Mouse (Mus musculus) liver, adult 2 months (tissue): ENCODE results near the gene BC049352. TPM values are rescaled to one million over a fixed set of nuclear protein-coding genes. Genes with fewer than 3 reads are reported as not detected.

Experiments used
- DNase-seq: peaks from one replicate; pipeline ENCODE4 v3.0.0-alpha.2; 2011; ENCODE audit warnings: low read depth, low spot score; ENCODE audit errors: extremely low read depth
- H3K27ac ChIP-seq: fragments of 200-500 bp; replicated peaks from 2 replicates; pipeline ENCODE4 v1.5.1; 2012; ENCODE audit warnings: low read depth, mild to moderate bottlenecking, control low read depth, inconsistent platforms, low read length; ENCODE audit not compliant: insufficient read depth
- H3K27me3 ChIP-seq: fragments of 200-500 bp; 2 replicates; pipeline ENCODE4 v1.6.1; 2012; ENCODE audit warnings: mild to moderate bottlenecking, moderate library complexity, low read length, inconsistent platforms; ENCODE audit not compliant: control insufficient read depth, insufficient read depth
- H3K36me3 ChIP-seq: fragments of 200-500 bp; 2 replicates; pipeline ENCODE4 v1.6.1; 2012; ENCODE audit warnings: low read length, inconsistent platforms; ENCODE audit not compliant: control insufficient read depth, insufficient read depth
- H3K4me1 ChIP-seq: fragments of 200-500 bp; 2 replicates; pipeline ENCODE4 v1.6.1; 2011; ENCODE audit warnings: low read length; ENCODE audit not compliant: control insufficient read depth, insufficient read depth
- H3K4me3 ChIP-seq: fragments of 200-500 bp; 2 replicates; pipeline ENCODE4 v1.5.1; 2011; ENCODE audit warnings: low read depth, mild to moderate bottlenecking, control low read depth, low read length, moderate library complexity; ENCODE audit not compliant: insufficient read depth
- H3K79me2 ChIP-seq: fragments of 200-500 bp; 2 replicates; pipeline ENCODE4 v1.6.1; 2012; ENCODE audit warnings: inconsistent platforms, mild to moderate bottlenecking, low read length, moderate library complexity; ENCODE audit not compliant: control insufficient read depth, insufficient read depth
- H3K9ac ChIP-seq: fragments of 200-500 bp; 2 replicates; pipeline ENCODE4 v1.6.1; 2012; ENCODE audit warnings: low read depth, mild to moderate bottlenecking, control low read depth, inconsistent platforms, low read length
- CTCF ChIP-seq: fragments of 200-500 bp; IDR thresholded peaks from 2 replicates; pipeline ENCODE4 v1.5.1; 2011; ENCODE audit warnings: low read depth, low read length, control low read depth
- POLR2A ChIP-seq: fragments of 200-500 bp; IDR thresholded peaks from 2 replicates; pipeline ENCODE4 v1.6.1; 2011; ENCODE audit warnings: low read length, control low read depth; ENCODE audit not compliant: insufficient read depth; ENCODE audit errors: extremely low read depth
- WGBS: fragments of 180-500 bp; shearing (Covaris S2); methylation state at CpG from one replicate; pipeline ENCODE4 v1.1.7; 2018; 5-methylcytosine and 5-hydroxymethylcytosine counted together
- polyA plus RNA-seq: library from polyadenylated mRNA; depleted of rRNA; stranded (reverse); fragments of >200 nt; gene quantifications from 2 replicates; pipeline ENCODE4 v1.2.3, GENCODE M21; 2012
- total RNA-seq: library from RNA; depleted of rRNA; stranded (reverse); fragments of >200 nt; gene quantifications from 2 replicates; pipeline ENCODE4 v1.2.3, GENCODE M21; 2014

Gene BC049352
- total and polyA plus RNA-seq, 2 experiments: 0.17 to 0.55 TPM

DNA sequence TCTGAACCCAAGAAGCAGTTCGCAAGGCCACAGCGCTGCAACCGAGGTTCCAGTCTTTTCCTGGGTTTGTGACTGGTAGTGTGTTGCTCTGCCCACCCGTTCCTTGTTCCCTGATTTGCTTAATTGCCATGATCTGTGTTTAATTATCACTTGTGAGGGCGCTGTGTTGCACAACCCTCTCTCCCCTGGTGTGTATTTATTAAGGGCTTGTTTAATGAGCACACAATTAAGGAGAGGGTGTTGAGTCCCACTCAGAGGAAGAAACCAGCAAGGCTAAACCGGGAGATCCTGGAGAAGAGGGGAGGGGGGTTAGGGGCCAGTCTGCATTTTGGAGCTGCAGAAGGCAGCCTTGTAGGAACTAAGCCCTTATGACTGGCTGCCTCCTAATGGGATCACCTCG, 40.9 kb upstream of the BC049352 start:
- Histone ChIP-seq H3K9ac (no peak overlapping the region), H3K27ac (no peak overlapping the region), H3K36me3 (no peaks in the 10 kb centered on the region), H3K79me2 (no peaks in the 10 kb centered on the region), H3K4me3 (no peak overlapping the region), H3K4me1 (no peaks in the 10 kb centered on the region), H3K27me3 (peaks cover 20% of the 10 kb centered on the region)
- WGBS: 76% methylated on average over 7 of the region's 7 CpGs
- TF ChIP-seq POLR2A (no peak), CTCF (no peak)
- DNase-seq: no peak

DNA sequence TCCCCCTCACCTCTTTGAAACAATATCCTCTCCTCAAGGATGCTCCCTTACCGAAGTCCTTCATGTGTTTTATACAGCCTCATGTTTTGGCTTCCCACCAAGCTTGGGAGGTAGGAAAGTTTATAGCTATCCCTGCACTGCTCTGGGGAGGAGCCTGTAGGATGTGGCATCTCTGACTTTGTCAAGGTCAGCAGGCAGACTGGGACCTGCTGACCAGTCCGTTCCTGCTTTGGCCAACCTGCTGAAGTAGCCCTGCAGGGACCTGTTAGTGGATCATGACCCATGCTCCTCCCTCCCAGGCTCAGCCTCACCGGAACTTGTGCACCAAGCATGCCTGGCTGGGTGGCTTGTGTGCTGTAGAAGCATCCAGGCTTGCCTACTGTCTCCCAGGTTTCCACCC, 39.1 kb upstream of the BC049352 start:
- Histone ChIP-seq H3K4me3 (no peak overlapping the region), H3K4me1 (no peaks in the 10 kb centered on the region; the same call in 1 of the 2 replicates), H3K9ac (no peak overlapping the region), H3K79me2 (no peaks in the 10 kb centered on the region), H3K27me3 (peaks cover 20% of the 10 kb centered on the region), H3K36me3 (no peaks in the 10 kb centered on the region), H3K27ac (no peak overlapping the region)
- TF ChIP-seq CTCF: no peak
- no peak for TF ChIP-seq POLR2A
- DNase-seq: no peak
- WGBS: 59% methylated on average over 3 of the region's 3 CpGs

GRCm38 (mm10) chr9:45145533-45146266, 36.1 kb upstream of the BC049352 start:
- Histone ChIP-seq H3K4me1 (no peaks in the 10 kb centered on the region; the same call in 1 of the 2 replicates), H3K36me3 (no peaks in the 10 kb centered on the region), H3K27ac (no peak overlapping the region), H3K9ac (no peak overlapping the region), H3K79me2 (no peaks in the 10 kb centered on the region), H3K4me3 (no peak overlapping the region), H3K27me3 (peaks cover 4% of the 10 kb centered on the region; the same call in 1 of the 2 replicates)
- no peak for DNase-seq
- WGBS: 22% methylated on average over 27 of the region's 27 CpGs
- no peak for TF ChIP-seq CTCF
- TF ChIP-seq POLR2A: no peak

DNA sequence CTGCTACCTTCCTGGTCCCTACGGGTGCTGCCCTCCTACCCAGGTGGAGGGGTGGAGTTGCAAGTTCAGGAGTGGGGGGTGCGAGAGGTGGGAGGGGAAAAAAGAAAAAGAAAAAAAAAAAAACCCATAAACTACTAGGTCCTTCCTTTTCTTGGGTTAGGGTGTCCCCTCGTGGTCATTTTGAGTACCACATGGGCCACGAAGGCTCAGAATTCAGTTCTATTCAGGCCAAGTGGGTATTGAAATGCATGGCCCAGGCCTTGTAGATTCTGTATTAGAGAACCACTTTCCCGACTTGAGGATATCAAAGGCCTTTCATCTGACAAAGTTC, 35.6 kb upstream of the BC049352 start:
- peak; percentile 41 for TF ChIP-seq CTCF
- TF ChIP-seq POLR2A: no peak
- 1% methylated on average over 5 of the region's 5 CpGs for WGBS
- no peak overlapping the region for H3K27ac ChIP-seq
- peak; percentile 29 for DNase-seq
- H3K36me3 ChIP-seq: no peaks in the 10 kb centered on the region
- no peaks in the 10 kb centered on the region for H3K79me2 ChIP-seq
- no peaks in the 10 kb centered on the region; the same call in 1 of the 2 replicates for H3K4me1 ChIP-seq
- no peak overlapping the region for H3K4me3 ChIP-seq
- H3K9ac ChIP-seq: no peak overlapping the region
- peaks cover 4% of the 10 kb centered on the region; the same call in 1 of the 2 replicates for H3K27me3 ChIP-seq

- no peaks in the 10 kb centered on the region for H3K27me3 ChIP-seq
These were observed 30.9 kb upstream of the BC049352 start for GRCm38 (mm10) chr9:45150933-45151332.

DNA sequence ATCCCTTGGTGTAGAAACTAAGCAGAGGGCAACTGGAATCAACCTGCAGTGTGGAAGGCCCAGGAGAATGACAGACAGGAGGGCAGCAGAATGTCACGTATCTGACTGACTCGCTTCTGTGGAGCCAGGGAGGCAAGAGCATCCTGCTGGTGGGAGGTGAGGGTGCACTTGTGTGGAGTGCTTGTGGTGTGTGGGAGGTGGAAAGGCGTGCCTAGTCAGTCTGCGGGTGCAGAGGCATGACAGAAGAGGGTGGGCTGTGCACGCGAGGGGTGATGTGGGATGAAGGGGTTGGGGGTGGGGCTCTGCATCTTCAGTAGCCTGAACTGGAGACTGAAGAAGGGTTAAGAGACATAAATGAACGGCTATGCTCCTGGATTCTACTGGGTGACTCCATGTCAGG, 28.4 kb upstream of the BC049352 start:
- Histone ChIP-seq H3K36me3 (no peaks in the 10 kb centered on the region), H3K27me3 (no peaks in the 10 kb centered on the region), H3K4me3 (no peak overlapping the region), H3K27ac (no peak overlapping the region), H3K79me2 (no peaks in the 10 kb centered on the region), H3K9ac (no peak overlapping the region), H3K4me1 (peaks cover 2% of the 10 kb centered on the region; the same call in 1 of the 2 replicates)
- no peak for DNase-seq
- 78% methylated on average over 7 of the region's 7 CpGs for WGBS
- TF ChIP-seq CTCF (no peak), POLR2A (no peak)

More at GRCm38 (mm10) chr9:45150933-45151332, 30.9 kb upstream of the BC049352 start:
- Histone ChIP-seq H3K36me3 (no peaks in the 10 kb centered on the region), H3K79me2 (no peaks in the 10 kb centered on the region), H3K4me1 (no peaks in the 10 kb centered on the region; the same call in 1 of the 2 replicates), H3K27ac (no peak overlapping the region), H3K4me3 (no peak overlapping the region), H3K9ac (no peak overlapping the region)
- 61% methylated on average over 1 of the region's 1 CpGs for WGBS
- no peak for DNase-seq
- no peak for TF ChIP-seq CTCF
